In genomic region chr4:149159203-149159602, GRCm38 (mm10) we compare ENCODE assay signal across 30 mouse cellular contexts. TPM values are rescaled to one million over a fixed set of nuclear protein-coding genes. Genes with fewer than 3 reads are reported as not detected.
"Had no signal": no experiment of that assay in that cellular context is flagged by ENCODE, and none has a peak within 500 bp of the region (broad histone marks: within the 10 kb centered on the region; RNA-seq: fewer than 3 reads in every experiment).

No protein-coding gene starts in this region.

- H3K4me3 ChIP-seq: gastrocnemius, adult 2 months; heart, embryonic 10.5 days; heart, embryonic 12.5 days; hindbrain, embryonic 13.5 days; hindbrain, embryonic 15.5 days; kidney, embryonic 15.5 days; limb, embryonic 10.5 days; limb, embryonic 12.5 days; liver, embryonic 13.5 days; liver, embryonic 15.5 days had no signal

- H3K9ac ChIP-seq: heart, embryonic 12.5 days; hindbrain, embryonic 13.5 days; hindbrain, embryonic 15.5 days; kidney, embryonic 15.5 days; limb, embryonic 12.5 days; liver, embryonic 13.5 days; liver, embryonic 15.5 days had no signal

- H3K4me2 ChIP-seq: heart, embryonic 12.5 days; hindbrain, embryonic 13.5 days; hindbrain, embryonic 15.5 days; kidney, embryonic 15.5 days; limb, embryonic 12.5 days; liver, embryonic 11.5 days; liver, embryonic 13.5 days; liver, embryonic 15.5 days had no signal

- ATAC-seq: hindbrain, postnatal 0 days had no signal

- H3K27me3 ChIP-seq: heart, embryonic 12.5 days; hindbrain, embryonic 13.5 days; hindbrain, embryonic 15.5 days; kidney, embryonic 15.5 days; limb, embryonic 12.5 days; liver, embryonic 13.5 days; liver, embryonic 15.5 days had no signal

- H3K9me3 ChIP-seq: heart, embryonic 10.5 days; hindbrain, embryonic 13.5 days; hindbrain, embryonic 15.5 days; kidney, embryonic 15.5 days; limb, embryonic 10.5 days; limb, embryonic 12.5 days; liver, embryonic 13.5 days; liver, embryonic 15.5 days had no signal

- H3K4me1 ChIP-seq: hindbrain, embryonic 15.5 days; kidney, embryonic 15.5 days; limb, embryonic 12.5 days had no signal

- DNase-seq: gastrocnemius, postnatal 10 days; gastrocnemius, postnatal 25 days; heart, postnatal 10 days; heart, postnatal 36 days; kidney, adult 11 months; kidney, adult 2 months; kidney, adult 9 months; kidney, postnatal 14 days; kidney, postnatal 36 days; layer of hippocampus, adult 9-11 months; layer of hippocampus, postnatal 36 days; liver; liver, embryonic 13.5 days had no signal

- H3K27ac ChIP-seq: gastrocnemius, adult 2 months; heart, embryonic 10.5 days; hindbrain, embryonic 13.5 days; hindbrain, embryonic 15.5 days; hindbrain, postnatal 0 days; kidney, embryonic 15.5 days; kidney, postnatal 0 days; limb, embryonic 10.5 days; limb, embryonic 12.5 days; liver, embryonic 13.5 days; liver, embryonic 15.5 days had no signal

RNA-seq across cellular contexts. Expression of gene Cort, which starts 32.6 kb away (rescaled TPM):
- total RNA-seq: granulocyte monocyte progenitor cell, adult 5-6 weeks; heart, adult 18-20 months; heart, postnatal 36 days; hematopoietic stem cell, adult 5-6 weeks had no signal
- polyA plus RNA-seq: heart, embryonic 12.5 days; heart, embryonic 16.5 days; intestine, embryonic 14.5 days; kidney, adult 2 months; liver, embryonic 13.5 days had no signal
